Mouse (Mus musculus) heart, embryonic 11.5 days (tissue): ENCODE measurements around the gene Ldlr. TPM values are rescaled to one million over a fixed set of nuclear protein-coding genes. Genes with fewer than 3 reads are reported as not detected.

Source experiments
- ATAC-seq: fragments of 200-750 bp; cut with Nextera tagmentation; replicated peaks from 2 replicates; pipeline ENCODE4 v1.8.0; 2017; ENCODE audit warnings: moderate library complexity; ENCODE audit not compliant: insufficient number of reproducible peaks, low FRiP score, low TSS enrichment
- H3K27ac ChIP-seq: fragments of 300-500 bp; sonication (generic); 2 replicates; pipeline ENCODE4 v1.5.1; 2014; ENCODE audit warnings: mild to moderate bottlenecking, low read depth, low read length
- H3K27me3 ChIP-seq: fragments of 300-500 bp; sonication (generic); 2 replicates; pipeline ENCODE4 v1.6.1; 2014; ENCODE audit warnings: mild to moderate bottlenecking, low read length, mixed read lengths; ENCODE audit not compliant: control insufficient read depth, insufficient read depth
- H3K36me3 ChIP-seq: fragments of 300-500 bp; sonication (generic); 2 replicates; pipeline ENCODE4 v1.6.1; 2014; ENCODE audit warnings: mild to moderate bottlenecking, low read length, moderate library complexity, mixed read lengths; ENCODE audit not compliant: control insufficient read depth, insufficient read depth
- H3K4me1 ChIP-seq: fragments of 300-500 bp; sonication (generic); 2 replicates; pipeline ENCODE4 v1.6.1; 2014; ENCODE audit warnings: low read length; ENCODE audit not compliant: control insufficient read depth, insufficient read depth
- H3K4me2 ChIP-seq: fragments of 300-500 bp; sonication (generic); 2 replicates; pipeline ENCODE4 v1.6.1; 2014; ENCODE audit warnings: mild to moderate bottlenecking, moderate library complexity
- H3K4me3 ChIP-seq: fragments of 300-500 bp; sonication (generic); 2 replicates; pipeline ENCODE4 v1.5.1; 2014; ENCODE audit warnings: low read depth, low read length
- H3K9ac ChIP-seq: fragments of 300-500 bp; sonication (generic); 2 replicates; pipeline ENCODE4 v1.6.1; 2014; ENCODE audit warnings: mild to moderate bottlenecking, low read depth, low read length, moderate library complexity
- H3K9me3 ChIP-seq: fragments of 300-500 bp; sonication (generic); replicated peaks from 2 replicates; pipeline ENCODE4 v1.6.1; 2016; ENCODE audit warnings: low read length; ENCODE audit not compliant: control insufficient read depth
- whole genome bisulfite sequencing: fragments of 180-500 bp; shearing (Covaris S2); extraction: QIAGEN DNeasy Blood & Tissue Kit; methylation state at CpG from one replicate; pipeline ENCODE4 v1.1.7; 2014; ENCODE audit not compliant: insufficient replicate concordance; 5-methylcytosine and 5-hydroxymethylcytosine counted together
- polyA plus RNA-seq: library from polyadenylated mRNA; unstranded; fragments of >200 nt; fragmentation: Nextera tagmentation; extraction: Ambion mirVana; gene quantifications from 2 replicates; pipeline ENCODE4 v1.2.1, GENCODE M21; 2014

Ldlr gene
- polyA plus RNA-seq, 1 experiment from 2014 or later: 11.1 TPM

DNA sequence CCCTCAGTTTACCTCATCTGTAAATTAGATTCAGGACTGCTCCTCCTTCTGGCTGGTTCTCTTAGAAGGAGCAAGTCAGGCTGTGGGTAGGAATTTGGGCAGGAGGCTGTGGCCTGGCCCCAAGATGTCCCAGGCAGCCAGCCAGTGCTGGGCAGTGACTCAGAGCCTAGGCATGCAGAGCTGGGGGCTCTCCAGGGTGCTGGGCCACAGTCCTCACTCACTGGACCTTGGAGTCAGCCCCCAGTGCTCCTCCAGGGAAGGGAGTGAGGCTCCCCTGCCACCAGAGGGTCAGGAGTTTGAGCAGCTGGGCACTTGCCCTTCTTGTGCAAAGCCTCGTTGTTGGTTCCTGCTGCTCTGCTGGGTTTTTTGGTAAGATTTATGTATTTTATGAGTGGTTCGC lies 30.7 kb downstream of the Ldlr start:
- no peaks in the 10 kb centered on the region for H3K9me3 ChIP-seq
- H3K9ac ChIP-seq: no peak overlapping the region
- H3K36me3 ChIP-seq: peaks cover 8% of the 10 kb centered on the region
- peaks cover 29% of the 10 kb centered on the region for H3K4me1 ChIP-seq
- no peak overlapping the region for H3K4me3 ChIP-seq
- WGBS: 71% methylated on average over 2 of the region's 2 CpGs
- H3K4me2 ChIP-seq: no peak overlapping the region
- H3K27ac ChIP-seq: no peak overlapping the region
- H3K27me3 ChIP-seq: no peaks in the 10 kb centered on the region
- ATAC-seq: no peak

DNA sequence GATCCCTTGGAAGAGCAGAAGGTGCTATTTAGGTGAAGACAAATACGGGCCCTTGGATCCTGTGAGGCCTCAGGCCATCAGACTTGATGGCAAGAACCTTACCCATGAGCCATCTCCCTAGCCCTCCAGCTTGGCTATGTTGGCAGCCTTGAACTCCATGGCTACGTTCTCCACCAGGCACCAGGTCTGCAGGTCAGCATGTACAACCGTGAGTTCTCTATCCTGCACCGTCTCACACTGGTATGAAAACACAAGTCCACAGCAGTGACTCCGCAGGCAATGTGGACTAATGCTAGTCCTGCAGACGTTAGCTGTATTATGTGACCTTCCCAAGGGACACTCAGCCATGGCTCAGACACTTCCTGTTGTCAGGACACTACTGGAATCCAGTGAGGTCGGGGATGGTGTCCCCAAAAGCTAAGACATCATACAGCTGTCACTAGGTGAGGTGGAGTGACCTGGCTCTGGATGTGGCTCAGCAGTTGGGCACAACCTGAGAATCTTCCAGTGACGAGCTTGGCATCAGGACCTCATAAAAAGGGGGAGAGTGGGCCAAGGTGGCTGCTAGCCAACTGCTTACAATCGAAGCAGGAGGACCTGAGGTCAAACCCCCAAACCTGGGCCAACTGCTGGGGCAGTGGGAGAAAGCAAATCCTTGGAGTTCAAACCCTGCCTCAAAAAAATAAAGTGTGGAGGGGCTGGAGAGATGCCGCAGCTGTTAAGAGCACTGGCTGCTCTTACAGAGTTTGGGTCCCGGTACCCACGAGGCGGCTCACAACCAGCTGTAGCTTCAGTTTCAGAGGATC lies 31.4 kb downstream of the Ldlr start:
- no peak overlapping the region for H3K9ac ChIP-seq

GRCm38 (mm10) chr9:21758576-21759529 lies 35.6 kb downstream of the Ldlr start:
- no peaks in the 10 kb centered on the region for H3K9me3 ChIP-seq
- no peaks in the 10 kb centered on the region for H3K27me3 ChIP-seq
- no peak overlapping the region for H3K27ac ChIP-seq
- 54% methylated on average over 14 of the region's 14 CpGs for WGBS
- peaks cover 6% of the 10 kb centered on the region; the same call in 1 of the 2 replicates for H3K36me3 ChIP-seq
- H3K9ac ChIP-seq: 0 out of 2 replicates have a peak overlapping the region, but pooled peaks have one; percentile 39
- peak overlapping the region; percentile 90 for H3K4me3 ChIP-seq
- peak overlapping the region; percentile 89 for H3K4me2 ChIP-seq
- no peak for ATAC-seq
- peaks cover 34% of the 10 kb centered on the region for H3K4me1 ChIP-seq

More for the DNA sequence above, 31.4 kb downstream of the Ldlr start:
- Histone ChIP-seq H3K4me2 (no peak overlapping the region), H3K4me1 (peaks cover 32% of the 10 kb centered on the region), H3K36me3 (peaks cover 6% of the 10 kb centered on the region; the same call in 1 of the 2 replicates), H3K27me3 (no peaks in the 10 kb centered on the region), H3K4me3 (no peak overlapping the region), H3K27ac (no peak overlapping the region), H3K9me3 (no peaks in the 10 kb centered on the region)
- no peak for ATAC-seq
- WGBS: 78% methylated on average over 13 of the region's 13 CpGs

DNA sequence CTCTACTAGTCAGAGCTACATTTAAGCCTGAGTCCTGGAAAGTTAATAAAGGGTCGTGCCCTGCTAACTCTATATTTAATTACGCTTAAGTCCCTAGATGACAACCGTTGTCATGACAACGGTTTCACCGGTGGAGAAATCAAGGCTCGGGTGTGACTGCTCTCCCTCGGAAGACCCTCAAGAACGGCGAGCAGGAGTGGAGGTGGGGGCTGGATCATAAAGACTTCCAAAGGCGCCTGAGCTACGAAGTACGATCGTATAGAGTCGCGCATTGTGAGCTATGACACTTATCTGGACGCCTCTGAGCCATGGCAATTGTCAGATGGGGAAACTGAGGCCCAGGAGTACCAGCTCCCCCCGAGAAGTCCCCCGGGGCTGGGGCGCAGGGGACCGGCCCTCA lies 36.4 kb downstream of the Ldlr start:
- 1% methylated on average over 20 of the region's 20 CpGs for WGBS
- ATAC-seq: peak; percentile 6; the same call in 1 of the 2 replicates

DNA sequence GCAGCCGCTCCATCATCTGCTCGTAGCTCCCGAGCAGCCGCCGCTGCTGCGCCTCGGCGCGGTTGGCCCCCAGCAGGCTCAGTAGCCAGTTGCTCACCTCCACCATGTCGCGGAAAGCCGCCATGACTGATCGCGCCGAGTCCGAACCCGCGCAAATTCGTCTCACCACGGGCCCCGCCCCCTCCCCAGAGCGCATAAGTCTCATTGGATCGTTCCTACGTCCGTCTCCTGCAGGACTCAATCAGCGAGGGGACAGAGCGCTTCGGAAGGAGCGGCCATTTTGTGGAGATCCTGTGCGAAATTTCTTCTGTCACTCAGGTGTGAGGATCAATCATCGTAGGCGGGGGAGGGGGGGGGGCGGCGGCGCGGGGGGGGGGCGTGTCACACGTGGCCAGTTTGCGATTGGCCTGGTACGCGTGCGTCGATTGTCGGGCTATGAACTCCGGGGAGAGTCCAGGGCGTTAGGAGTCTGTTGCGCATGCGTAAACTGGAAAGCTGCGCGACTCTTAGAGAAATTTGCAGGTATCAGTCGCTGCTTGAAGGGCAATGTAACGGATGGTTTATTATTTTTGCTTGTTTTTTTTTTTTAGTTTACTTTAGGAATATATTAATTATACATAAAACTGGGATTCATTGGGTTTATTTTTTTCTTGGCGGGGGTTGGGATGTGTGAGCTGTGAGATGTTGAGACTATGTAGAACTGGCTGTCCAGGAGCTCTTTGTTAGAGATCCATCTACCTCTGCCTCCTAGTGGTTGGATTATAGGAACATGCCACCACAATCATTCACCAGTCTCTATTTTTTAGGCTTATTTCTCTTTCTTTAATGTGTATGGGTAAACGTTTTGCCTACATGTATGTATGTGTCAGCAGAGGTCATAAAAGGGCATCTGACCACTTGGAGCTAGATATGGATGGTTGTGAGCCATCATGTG lies 37.1 kb downstream of the Ldlr start, which contains the start of gene Spc24:
Gene Spc24 (minus strand): TSS at position 149 of the 934 bp plus-strand sequence.
- no peaks in the 10 kb centered on the region for H3K9me3 ChIP-seq
- peaks cover 6% of the 10 kb centered on the region; the same call in 1 of the 2 replicates for H3K36me3 ChIP-seq
- peaks cover 28% of the 10 kb centered on the region for H3K4me1 ChIP-seq
- peak within 1 kb of the TSS; percentile 87 for H3K9ac ChIP-seq
- peak within 1 kb of the TSS; percentile 89 for H3K4me2 ChIP-seq
- peak within 1 kb of the TSS; percentile 90 for H3K4me3 ChIP-seq
- H3K27me3 ChIP-seq: no peaks in the 10 kb centered on the region
- peak; percentile 92 for ATAC-seq
- under 1% methylated on average over 50 of the region's 54 CpGs for WGBS
- H3K27ac ChIP-seq: peak within 1 kb of the TSS; percentile 64; the same call in 1 of the 2 replicates

More for the DNA sequence above, 36.4 kb downstream of the Ldlr start:
- Histone ChIP-seq H3K4me1 (peaks cover 30% of the 10 kb centered on the region), H3K36me3 (peaks cover 6% of the 10 kb centered on the region; the same call in 1 of the 2 replicates), H3K9me3 (no peaks in the 10 kb centered on the region), H3K4me3 (peak overlapping the region; percentile 90), H3K27ac (peak overlapping the region; percentile 57; the same call in 1 of the 2 replicates), H3K9ac (peak overlapping the region; percentile 87), H3K4me2 (peak overlapping the region; percentile 89), H3K27me3 (no peaks in the 10 kb centered on the region)

DNA sequence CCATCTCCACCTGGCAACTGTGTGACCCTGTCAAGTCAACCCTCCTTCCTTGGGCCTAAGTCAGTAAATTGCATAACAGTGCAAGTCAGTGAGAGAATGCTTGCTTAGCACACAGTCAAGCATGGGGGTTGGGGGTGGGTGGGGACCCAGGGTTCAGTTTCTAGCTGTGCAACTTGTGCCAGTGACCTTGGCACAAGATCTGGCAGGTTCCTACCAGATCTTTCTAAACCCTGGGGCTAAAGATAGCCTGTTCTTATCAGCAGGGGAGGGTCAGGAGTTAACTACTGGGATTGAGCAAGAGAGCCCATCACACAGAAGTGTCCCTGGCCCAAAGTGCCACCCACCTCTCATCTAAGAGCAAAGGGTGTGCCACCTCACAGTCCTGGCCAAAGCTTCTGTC lies 38.9 kb downstream of the Ldlr start:
- Histone ChIP-seq H3K27ac (peak overlapping the region; percentile 37), H3K4me3 (no peak overlapping the region), H3K9ac (no peak overlapping the region), H3K4me2 (peak overlapping the region; percentile 16; the same call in 1 of the 2 replicates), H3K4me1 (peaks cover 28% of the 10 kb centered on the region), H3K27me3 (no peaks in the 10 kb centered on the region), H3K9me3 (no peaks in the 10 kb centered on the region), H3K36me3 (peaks cover 3% of the 10 kb centered on the region; the same call in 1 of the 2 replicates)
- ATAC-seq: no peak

- H3K36me3 ChIP-seq: peaks cover 9% of the 10 kb centered on the region
- no peak for ATAC-seq
- H3K4me1 ChIP-seq: peaks cover 31% of the 10 kb centered on the region
- H3K27me3 ChIP-seq: no peaks in the 10 kb centered on the region
- H3K4me2 ChIP-seq: no peak overlapping the region
- no peak overlapping the region for H3K4me3 ChIP-seq
- no peaks in the 10 kb centered on the region for H3K9me3 ChIP-seq
- H3K27ac ChIP-seq: no peak overlapping the region; the same call in 1 of the 2 replicates
- WGBS: 90% methylated on average over 6 of the region's 6 CpGs
- no peak overlapping the region for H3K9ac ChIP-seq
Measured at GRCm38 (mm10) chr9:21764084-21764999, 41.1 kb downstream of the Ldlr start.
